14 mouse cellular contexts compared by ENCODE assay signal in genomic region chr8:123880271-123880670, GRCm38 (mm10). TPM values are rescaled to one million over a fixed set of nuclear protein-coding genes. Genes with fewer than 3 reads are reported as not detected.
DNase-seq lines count a peak whose midpoint lies in the region; TF ChIP-seq lines count a peak whose summit lies in the region.
"Had no signal": no experiment of that assay in that cellular context is flagged by ENCODE, and none has a peak within 500 bp of the region (broad histone marks: within the 10 kb centered on the region; RNA-seq: fewer than 3 reads in every experiment).

No protein-coding gene starts in this region.

- WGBS in lung, adult 2 months = 57% methylated on average over 10 of the region's 10 CpGs

- no peak overlapping the region for H3K4me3 ChIP-seq in bone marrow macrophage, adult 2 months (ENCODE audit: insufficient read depth, low read length)
- H3K4me3 ChIP-seq in lung, adult 2 months (replicated peaks; ENCODE audit: extremely low read depth, low read depth, low read length) = no peak overlapping the region
- H3K4me3 ChIP-seq: forebrain, embryonic 15.5 days; heart, embryonic 15.5 days; midbrain, embryonic 10.5 days had no signal

- DNase-seq in frontal cortex, adult 2 months (ENCODE audit: extremely low spot score in 1 of 2, low spot score in 1 of 2) = peak; percentile 88
- DNase-seq in left cerebral cortex, adult 8-10 months (ENCODE audit: low spot score in 2 of 2) = peak; percentile 45 to 92
- peak; percentile 89 to 95 for DNase-seq in right cerebral cortex, postnatal 10 days (ENCODE audit: low spot score in 2 of 2)
- no peak for DNase-seq in cerebellum, adult 11-12 months
- DNase-seq in spleen, adult 12 weeks (ENCODE audit: low spot score) = no peak
- no peak for DNase-seq in lung, adult 2 months
- DNase-seq: cerebellum, adult 11 months; kidney, postnatal 14 days; lung, embryonic 14.5 days had no signal

- H3K27ac ChIP-seq in bone marrow macrophage, adult 2 months (ENCODE audit: insufficient read depth, low read depth, low read length) = peak overlapping the region; percentile 82
- H3K27ac ChIP-seq: forebrain, embryonic 15.5 days; heart, embryonic 15.5 days; midbrain, embryonic 10.5 days had no signal

- no peak for TF ChIP-seq POLR2A in bone marrow macrophage, adult 2 months (IDR thresholded peaks at IDR 0.05; ENCODE audit: borderline replicate concordance, low read depth, low read length)
- no peak for TF ChIP-seq POLR2A in lung, adult 2 months (IDR thresholded peaks at IDR 0.05; ENCODE audit: borderline replicate concordance, extremely low read depth, low read depth, low read length)

- H3K4me1 ChIP-seq in bone marrow macrophage, adult 2 months (ENCODE audit: control insufficient read depth, insufficient read depth, low read length) = peaks cover 82% of the 10 kb centered on the region
- H3K4me1 ChIP-seq in lung, adult 2 months (ENCODE audit: control insufficient read depth, insufficient read depth, low read length) = no peaks in the 10 kb centered on the region

- no peak for TF ChIP-seq CTCF in bone marrow macrophage, adult 2 months (IDR thresholded peaks at IDR 0.05; ENCODE audit: low read depth, low read length)
- no peak for TF ChIP-seq CTCF in lung, adult 2 months (IDR thresholded peaks at IDR 0.05; ENCODE audit: insufficient read depth, low read length)

RNA-seq across cellular contexts. Expression of gene Acta1, which starts 14.3 kb away (rescaled TPM):
- polyA plus RNA-seq in bone marrow macrophage, adult 2 months (2012; ENCODE audit: insufficient read depth, insufficient read length, missing spikeins) = 4.0 and 5.6 TPM in 2 replicates
- 20.1 and 24.7 TPM in 2 replicates for polyA plus RNA-seq in frontal cortex, adult 2 months (2012; rRNA removed)
- total RNA-seq in left cerebral cortex, adult 8-10 months (2022) = 10 to 100 TPM in 3 of 4 experiments, 1 to 10 TPM in 1; 9.2 to 24.8 (median 18.0) TPM
- polyA plus RNA-seq in lung, adult 2 months (2012; rRNA removed) = 1.2 and 1,963 TPM in 2 replicates
- total RNA-seq: granulocyte monocyte progenitor cell, adult 5-6 weeks had no signal

RNA-seq across cellular contexts. Expression of gene Ccsap, which starts 20.3 kb away (rescaled TPM):
- polyA plus RNA-seq in bone marrow macrophage, adult 2 months (2012; ENCODE audit: insufficient read depth, insufficient read length, missing spikeins) = 3.7 and 5.9 TPM in 2 replicates
- 59.0 and 63.9 TPM in 2 replicates for polyA plus RNA-seq in frontal cortex, adult 2 months (2012; rRNA removed)
- total RNA-seq in left cerebral cortex, adult 8-10 months (2022) = 10 to 100 TPM; 56.8 to 64.8 (median 62.6) TPM
- polyA plus RNA-seq in lung, adult 2 months (2012; rRNA removed) = 0.80 and 0.86 TPM in 2 replicates

Comparison
In these comparisons a context has a peak if more than half of its experiments do, and no peak if none do; other contexts are left out.
1. DNase-seq: peak in frontal cortex, adult 2 months (2 of 2), left cerebral cortex, adult 8-10 months (2 of 2) and right cerebral cortex, postnatal 10 days (2 of 2); none in cerebellum, adult 11-12 months (single experiment), spleen, adult 12 weeks (single experiment) and lung, adult 2 months (single experiment).